ENCODE assay signal across 10 mouse cellular contexts in the genomic region with DNA sequence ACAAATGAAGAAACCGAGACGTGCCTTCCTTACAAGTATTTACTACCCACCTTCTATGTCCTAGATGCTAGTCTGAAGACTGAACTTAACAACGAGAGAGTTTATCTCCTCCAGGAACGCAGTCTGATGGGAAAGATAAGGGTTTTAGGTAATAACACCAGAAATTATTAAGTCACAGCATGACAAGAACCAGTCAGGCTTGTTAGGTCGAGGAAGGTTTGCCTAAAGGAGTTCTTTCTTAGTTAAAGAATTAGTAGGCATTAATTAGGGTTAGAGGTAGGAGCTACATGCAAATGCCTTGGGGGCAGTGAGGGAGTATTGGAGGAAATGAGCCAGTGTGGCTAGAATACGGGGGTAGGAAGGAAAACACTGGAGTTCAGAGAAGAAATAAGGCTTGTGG.
"Had no signal": no experiment of that assay in that cellular context is flagged by ENCODE, and none has a peak within 500 bp of the region (broad histone marks: within the 10 kb centered on the region; RNA-seq: fewer than 3 reads in every experiment).

No protein-coding gene starts in this region.

- H3K27me3 ChIP-seq: limb, embryonic 12.5 days; limb, embryonic 15.5 days; liver, embryonic 13.5 days; midbrain, embryonic 12.5 days; midbrain, embryonic 15.5 days; neural tube, embryonic 13.5 days had no signal

- DNase-seq: left cerebral cortex, postnatal 4 days; liver, embryonic 13.5 days; lung, adult 2 months had no signal

- H3K4me1 ChIP-seq: limb, embryonic 12.5 days; limb, embryonic 15.5 days; liver, embryonic 13.5 days; midbrain, embryonic 12.5 days; midbrain, embryonic 15.5 days; neural tube, embryonic 13.5 days had no signal

- H3K36me3 ChIP-seq: limb, embryonic 12.5 days; limb, embryonic 15.5 days; liver, embryonic 13.5 days; midbrain, embryonic 12.5 days; midbrain, embryonic 15.5 days; neural tube, embryonic 13.5 days had no signal

- H3K4me2 ChIP-seq: limb, embryonic 12.5 days; limb, embryonic 15.5 days; liver, embryonic 13.5 days; midbrain, embryonic 12.5 days; midbrain, embryonic 15.5 days; neural tube, embryonic 13.5 days had no signal

- H3K4me3 ChIP-seq: limb, embryonic 12.5 days; limb, embryonic 15.5 days; liver, embryonic 13.5 days; midbrain, embryonic 12.5 days; midbrain, embryonic 15.5 days; neural tube, embryonic 13.5 days had no signal

- ATAC-seq: intestine, postnatal 0 days; midbrain, embryonic 15.5 days had no signal

- H3K27ac ChIP-seq: kidney, postnatal 0 days; limb, embryonic 12.5 days; limb, embryonic 15.5 days; liver, embryonic 13.5 days; midbrain, embryonic 12.5 days; midbrain, embryonic 15.5 days; neural tube, embryonic 13.5 days had no signal

- H3K9ac ChIP-seq: limb, embryonic 12.5 days; limb, embryonic 15.5 days; liver, embryonic 13.5 days; midbrain, embryonic 12.5 days; midbrain, embryonic 15.5 days; neural tube, embryonic 13.5 days had no signal

- H3K9me3 ChIP-seq: limb, embryonic 12.5 days; limb, embryonic 15.5 days; liver, embryonic 13.5 days; midbrain, embryonic 12.5 days; midbrain, embryonic 15.5 days; neural tube, embryonic 13.5 days had no signal
